Mouse (Mus musculus) kidney, adult 18-20 months (tissue): ENCODE data around the gene Mprip.

Experiments used
- DNase-seq: peaks from one replicate; pipeline ENCODE4 v3.0.0; 2021

The Mprip gene

DNA sequence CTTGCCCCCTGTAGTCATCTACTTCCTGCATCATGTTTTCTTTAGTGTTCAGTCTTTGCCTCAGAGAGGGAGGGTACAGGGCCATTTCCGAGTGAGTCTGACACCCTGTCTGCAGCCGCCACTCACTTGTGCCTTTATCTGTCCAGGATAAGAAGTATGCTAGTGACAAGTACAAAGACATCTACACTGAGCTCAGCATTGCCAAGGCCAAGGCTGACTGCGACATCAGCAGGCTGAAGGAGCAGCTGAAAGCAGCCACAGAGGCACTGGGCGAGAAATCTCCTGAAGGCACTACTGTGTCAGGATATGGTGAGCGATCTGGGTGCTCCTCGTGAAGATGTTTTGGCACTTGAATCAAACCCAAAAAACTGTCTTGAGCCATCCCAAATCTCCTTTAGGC lies 108.6 kb downstream of the Mprip start:
- no peak for DNase-seq

DNA sequence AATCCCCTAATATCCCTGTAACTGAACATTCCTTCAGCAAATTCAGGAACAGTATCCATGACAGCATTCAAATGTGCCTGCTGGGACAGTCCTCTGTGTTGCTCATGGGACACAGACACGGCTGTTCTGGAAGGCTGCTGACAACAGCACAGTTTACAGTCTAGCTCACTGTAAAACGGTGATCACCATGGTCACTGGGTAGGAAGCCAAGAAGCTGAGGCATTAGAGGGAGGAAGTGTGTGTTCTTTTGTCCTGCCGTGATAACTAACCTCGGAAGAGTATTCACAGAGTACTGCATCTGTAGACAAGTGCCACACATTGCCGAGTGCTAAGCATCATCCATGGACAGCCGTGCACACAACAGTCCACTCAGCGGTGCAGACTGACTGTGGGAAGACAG lies 109.6 kb downstream of the Mprip start:
- DNase-seq = no peak

DNA sequence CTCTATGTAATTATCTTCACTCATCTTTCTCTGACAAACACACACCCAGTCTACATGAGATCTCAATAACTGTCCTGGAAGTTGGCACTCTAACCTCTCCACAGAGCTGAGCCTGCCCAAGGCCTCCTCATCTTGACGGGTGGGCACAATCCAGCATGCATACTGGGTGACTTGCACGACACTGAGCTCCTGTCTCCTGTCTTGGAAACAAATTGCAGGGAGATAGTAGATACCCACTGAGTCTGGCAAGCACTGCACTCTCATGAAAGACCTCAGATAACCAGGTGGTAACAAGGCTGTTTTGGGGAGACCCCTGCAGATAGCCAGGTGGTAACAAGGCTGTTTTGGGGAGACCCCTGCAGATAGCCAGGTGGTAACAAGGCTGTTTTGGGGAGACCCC lies 111.2 kb downstream of the Mprip start:
- no peak for DNase-seq

DNA sequence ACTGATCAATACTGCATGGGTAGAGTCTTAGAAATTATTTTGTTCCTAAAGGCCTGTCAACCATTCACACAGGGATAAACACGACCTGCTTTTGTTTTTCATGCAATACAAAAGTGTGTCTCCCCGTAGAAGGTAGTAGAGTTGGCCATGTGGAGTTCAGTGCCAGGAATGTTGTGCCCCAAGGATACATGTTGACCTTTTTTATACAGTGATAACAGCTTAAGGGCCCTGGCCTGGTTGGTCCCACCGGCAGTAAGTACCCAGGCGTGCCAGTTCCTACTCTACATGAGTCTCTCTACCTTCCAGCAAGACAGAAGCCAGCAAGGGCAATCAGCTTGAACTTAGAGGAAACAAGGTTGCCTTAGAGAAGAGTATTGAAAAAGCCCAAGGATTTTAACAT lies 111.8 kb downstream of the Mprip start:
- no peak for DNase-seq

DNA sequence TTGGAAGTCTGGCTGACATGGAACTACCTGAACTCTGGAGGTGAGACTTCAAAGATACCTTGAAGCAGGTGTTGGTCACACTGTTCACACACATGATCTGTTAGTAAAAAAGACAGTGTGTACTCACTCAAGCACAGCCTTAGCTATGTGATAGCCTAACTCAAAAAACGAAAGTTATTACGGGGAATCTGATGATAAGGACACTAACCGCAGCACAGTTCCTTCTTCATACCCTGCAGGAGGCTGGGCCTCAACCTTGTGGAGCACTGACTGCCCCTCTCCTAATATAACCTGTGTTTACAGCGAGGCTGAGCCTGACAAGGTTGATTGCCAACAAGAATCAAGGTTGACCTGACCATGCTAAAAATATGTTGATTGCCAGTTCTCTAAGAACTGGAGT lies 113.4 kb downstream of the Mprip start:
- DNase-seq = no peak

DNA sequence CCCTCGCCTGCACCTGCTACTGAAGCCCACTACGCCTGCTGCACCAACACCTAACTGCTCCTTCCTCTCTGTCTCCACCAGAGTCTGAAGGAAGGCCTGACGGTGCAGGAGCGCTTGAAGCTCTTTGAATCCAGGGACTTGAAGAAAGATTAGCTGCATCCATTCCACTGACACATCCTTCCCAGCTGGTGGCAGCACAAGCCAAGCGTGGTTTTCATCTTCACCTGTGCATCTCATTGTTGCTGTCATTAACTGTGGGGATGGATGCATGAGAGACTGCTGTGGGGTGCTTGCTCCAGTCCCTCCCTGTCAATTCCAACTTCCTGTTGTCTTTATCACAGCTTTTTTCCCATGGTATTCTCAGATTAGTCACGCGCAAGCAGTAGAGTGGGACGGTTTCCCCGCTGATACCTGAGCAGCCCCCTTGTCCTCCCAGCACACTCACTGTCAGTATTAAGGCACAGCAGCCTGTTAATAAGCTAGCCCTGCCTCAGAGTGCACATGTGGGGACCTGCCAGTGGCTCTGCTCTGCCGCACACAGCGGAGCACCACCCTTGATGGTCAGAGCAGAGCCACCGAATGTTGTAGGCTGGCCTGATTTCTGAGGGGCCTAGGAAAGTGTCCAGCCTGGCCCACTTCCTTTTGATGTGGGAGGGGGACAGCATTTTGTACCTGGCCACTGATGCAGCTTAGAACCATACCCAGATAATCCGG lies 114.5 kb downstream of the Mprip start:
- DNase-seq = no peak

DNA sequence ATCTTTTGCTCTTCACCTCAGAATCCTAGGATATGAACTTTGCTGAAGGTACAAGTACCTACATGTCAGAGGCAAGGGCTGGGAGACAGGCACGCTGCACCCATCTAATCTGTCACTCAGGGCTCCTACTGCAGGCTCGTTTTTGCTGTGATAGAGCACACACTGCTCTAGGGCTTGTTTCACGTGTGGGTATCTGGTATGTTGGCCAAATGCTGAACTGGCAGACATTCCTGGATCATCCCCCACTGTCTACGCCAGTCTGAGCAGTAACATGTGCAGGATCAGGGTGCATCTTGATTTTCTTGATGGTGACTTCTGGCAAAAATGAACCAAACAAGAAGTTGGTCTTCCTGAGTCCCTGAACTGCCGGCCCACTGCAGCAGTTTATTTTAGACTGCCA lies 116.2 kb downstream of the Mprip start:
- no peak for DNase-seq

DNA sequence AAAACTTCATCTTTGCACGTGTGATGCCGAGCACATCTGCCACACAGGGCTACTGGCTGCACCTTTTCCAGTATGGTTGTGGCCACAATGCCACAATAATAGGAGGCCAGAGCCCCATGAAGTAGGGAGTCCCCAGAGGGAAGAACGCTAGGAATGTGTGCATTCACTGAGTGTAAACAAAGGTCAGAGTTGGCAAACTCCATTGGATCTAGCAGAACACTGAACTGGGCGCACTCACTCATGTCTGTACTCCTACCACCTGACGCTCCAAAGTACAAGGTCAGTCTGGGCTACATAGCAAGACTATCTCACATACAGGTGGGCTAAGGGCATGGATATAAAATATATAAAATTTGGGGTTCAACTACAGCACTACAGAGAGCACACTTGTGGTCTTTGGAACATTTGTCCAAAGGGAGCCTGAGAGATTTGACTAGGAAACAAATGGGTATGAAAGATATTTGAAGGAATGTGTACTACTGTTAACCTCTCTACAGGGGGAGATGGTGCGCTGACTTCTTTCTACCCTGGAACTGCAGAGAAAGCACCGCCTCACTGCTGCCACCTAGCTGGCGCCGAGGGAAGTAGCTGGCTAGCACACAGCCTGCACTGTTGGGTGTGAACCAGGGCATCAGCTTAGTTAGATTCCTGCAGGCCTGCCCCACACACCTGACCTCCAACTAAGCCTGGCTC lies 117.2 kb downstream of the Mprip start:
- peak; percentile 76 for DNase-seq

DNA sequence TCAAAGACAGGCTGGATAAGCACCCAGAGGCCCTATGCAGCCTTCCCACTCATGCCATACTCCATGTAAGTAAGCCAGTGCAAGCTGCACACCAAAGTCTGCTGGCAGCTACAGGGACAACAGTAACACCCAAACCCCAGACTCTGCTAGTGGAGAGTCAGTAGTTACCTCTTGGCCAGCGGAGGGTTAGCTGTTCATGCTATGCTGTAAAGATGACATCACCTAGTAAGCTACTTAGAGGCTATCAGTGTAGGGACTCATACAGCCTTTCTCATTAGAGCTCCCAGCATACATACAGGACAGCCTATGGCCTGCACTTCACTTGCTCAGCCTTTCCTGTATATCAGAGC lies 117.7 kb downstream of the Mprip start:
- no peak for DNase-seq

DNA sequence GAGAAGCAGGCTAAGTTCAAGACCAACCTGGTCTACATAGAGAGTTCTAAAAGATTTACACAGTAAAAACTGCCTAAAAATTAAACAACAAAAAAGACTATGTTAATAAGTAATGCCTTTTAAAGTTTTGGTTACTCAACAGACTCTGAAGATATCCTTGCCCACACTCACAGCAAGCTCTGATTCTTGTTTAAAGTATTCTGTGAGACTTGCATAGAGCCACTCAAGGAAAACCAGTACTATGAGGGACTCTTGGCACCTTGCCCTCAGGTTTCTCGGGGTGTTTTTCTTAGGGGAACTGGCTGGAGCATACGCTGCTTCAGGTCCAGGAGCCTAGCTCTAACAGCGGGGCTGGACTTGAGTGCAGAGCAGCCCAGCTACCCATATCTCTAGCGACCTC lies 118.3 kb downstream of the Mprip start:
- DNase-seq = no peak

DNA sequence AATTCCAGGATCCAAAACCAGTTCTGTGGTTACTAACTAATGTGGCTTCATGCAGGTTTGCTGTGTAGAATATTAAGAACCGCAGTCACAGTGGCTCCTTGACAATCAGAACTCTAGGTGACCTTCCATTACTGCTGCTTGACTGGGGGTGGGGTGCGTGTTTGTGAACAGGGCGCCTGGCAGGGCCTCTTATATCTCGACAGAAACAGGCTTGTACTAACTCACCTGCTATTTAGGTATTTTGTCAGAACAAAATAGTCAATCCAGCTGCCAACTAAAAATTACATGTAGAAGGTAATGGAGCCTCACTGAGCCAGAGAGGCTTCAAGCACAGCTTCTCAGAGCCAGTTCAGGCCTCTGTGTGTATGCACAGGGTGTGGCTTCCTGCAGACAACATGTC lies 119.1 kb downstream of the Mprip start:
- no peak for DNase-seq

DNA sequence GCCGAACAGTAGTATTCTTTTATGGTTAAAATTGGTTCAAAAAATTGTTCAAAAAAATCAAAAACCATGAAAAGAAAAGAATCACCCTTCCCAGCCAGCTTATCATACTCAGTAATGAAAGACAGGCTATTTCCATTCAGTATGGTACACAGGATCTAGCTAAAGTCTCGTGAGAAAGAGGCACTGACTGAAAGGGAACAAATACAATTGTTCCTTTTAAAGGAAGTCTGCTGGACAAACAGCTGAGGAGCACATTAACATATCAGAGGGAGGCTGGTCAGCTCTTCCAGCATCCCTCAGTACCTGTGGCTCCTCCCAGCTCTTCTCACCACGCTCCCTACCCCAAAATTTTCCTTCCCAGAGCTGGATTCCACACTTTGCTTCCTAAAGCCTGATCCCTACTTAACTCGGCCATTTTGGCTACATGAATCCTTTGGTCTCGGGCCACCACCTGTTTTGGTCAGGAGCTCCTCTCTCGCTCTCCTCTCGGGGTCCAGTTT lies 121.0 kb downstream of the Mprip start:
- no peak for DNase-seq

DNA sequence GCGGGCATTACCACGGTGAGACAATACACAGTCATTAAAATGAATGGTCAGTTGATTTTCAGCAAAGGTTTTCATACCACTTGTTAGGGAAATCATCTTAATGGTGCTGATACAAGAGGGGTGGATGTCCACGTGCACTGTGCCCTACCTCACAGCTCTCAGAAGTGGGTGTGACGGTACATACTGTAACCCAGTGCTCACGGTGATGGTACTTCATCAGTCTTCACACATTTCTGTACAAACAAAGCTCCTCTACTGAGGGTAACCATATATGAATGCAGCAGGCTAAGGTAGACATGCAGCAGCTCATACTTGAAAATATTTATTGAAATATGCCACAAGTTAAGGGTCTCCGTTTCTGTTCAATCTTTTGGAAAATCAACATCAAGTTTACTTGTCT lies 122.5 kb downstream of the Mprip start:
- no peak for DNase-seq

DNA sequence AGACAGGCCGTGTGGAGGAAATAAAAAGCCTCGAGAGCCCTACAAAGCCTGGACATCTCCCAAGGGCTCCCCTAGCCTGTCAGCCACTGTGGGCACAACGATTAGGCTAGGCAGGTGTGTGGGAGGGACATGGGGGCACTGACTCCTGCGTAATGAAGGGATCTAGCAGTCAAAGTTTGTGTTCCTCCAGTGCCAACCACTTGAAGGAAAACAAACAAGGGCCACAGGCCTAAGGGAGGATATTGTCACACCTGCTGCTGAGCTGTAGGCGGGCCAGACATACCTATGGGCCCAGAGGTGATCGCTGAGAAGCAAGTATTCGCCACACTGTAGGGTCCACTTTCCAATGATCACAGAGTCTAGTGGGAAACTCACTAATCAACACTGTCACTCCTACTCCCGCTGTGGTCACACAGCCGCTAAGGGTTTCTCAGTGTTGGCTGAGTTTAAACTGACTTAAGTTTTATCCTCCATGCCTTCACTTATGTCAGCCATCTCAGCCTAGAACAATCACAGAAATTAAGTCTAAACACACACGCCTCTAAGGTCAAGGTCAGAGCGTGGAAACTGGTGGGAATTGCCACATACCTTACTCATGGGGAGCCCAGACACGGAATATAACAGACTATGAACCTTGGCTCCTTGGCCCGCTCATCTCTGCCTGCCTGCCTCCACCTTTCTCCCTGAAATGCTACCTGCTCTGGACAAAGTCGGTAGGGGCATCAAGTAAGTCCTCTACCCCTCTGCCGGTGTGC lies 125.5 kb downstream of the Mprip start:
- no peak for DNase-seq

DNA sequence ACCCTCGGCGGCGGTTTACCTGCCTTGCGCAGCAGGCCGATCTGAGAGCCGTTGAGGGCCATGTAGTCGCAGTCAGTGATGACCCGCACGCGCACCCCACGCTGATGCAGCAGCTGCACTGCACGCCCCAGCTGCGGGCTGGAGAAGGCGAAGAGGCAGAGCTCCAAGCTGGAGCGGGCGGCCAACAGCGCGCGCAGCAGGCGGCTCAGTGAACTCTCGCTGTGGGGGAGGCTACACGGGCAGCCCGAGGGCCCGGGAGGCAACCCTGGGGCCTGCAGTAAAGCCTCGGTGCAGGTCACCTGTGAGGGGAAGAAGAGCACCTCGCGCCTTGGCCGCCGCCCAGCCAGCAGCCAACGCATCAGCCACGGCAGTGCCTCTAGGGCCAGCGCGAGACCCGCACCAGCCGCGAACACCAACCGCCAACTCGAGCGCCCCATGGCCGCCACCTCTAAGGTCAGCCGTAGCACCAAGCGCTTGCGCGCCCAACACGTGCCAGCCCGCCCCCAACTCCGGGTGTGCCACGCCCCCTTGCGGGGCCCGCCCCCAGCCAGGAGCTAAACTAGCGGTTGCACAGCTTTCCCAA lies 126.2 kb downstream of the Mprip start, which contains the start of gene Pld6:
Pld6 (minus strand) TSS at position 447 of the 583 bp plus-strand sequence.
- DNase-seq = peak; percentile 61

DNA sequence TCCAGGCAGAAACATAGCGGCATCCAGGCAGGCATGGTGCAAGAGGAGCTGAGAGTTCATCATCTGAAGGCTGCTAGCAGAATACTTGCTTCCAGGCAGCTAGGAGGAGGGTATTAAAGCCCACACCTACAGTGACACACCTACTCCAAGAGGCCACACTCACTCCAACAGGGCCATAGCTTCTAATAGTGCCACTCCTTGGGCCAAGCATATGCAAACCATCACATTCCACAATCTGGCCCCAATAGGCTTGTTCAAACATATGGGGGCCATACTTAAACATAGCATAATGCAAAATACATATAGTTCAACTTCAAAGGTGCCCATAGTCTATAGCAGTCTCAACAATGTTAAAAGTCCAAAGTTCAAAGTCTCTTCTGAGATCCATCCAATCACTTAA lies 128.2 kb downstream of the Mprip start:
- DNase-seq = no peak

DNA sequence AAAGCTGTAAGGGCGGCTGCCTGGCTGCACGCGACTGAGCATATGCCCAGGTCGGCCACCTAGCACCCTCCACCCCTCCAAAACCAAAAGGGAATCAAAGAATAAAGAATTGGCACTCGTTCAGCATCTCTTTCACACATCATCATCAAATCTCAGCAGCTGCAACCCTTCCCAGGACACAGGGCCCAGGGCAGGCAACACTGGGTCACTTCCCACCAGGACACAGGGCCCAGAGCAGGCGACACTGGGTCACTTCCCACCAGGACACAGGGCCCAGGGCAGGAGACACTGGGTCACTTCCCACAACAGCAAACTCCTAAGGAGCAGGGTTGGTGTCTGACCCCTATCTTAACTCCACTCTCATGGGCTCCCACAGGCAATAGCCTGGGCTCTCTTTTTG lies 132.3 kb downstream of the Mprip start:
- DNase-seq = no peak

DNA sequence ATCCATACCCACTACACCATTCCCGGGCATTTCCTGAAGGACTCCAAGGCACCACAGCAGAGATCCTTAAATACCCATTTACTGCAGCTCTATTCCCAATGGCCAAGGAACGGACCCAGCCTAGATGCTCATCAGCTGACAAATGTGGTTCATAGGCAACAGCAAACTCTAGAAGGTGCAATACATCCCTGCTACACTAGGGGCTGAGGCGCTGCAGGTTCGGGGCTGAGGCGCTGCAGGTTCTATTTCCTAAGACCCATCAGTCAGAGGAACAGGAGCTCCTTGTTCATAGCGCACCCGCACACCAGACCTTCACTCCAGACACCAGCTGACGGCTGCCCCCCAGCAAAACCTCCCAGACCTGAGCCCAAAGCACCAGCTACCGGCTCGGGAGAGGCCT lies 139.3 kb downstream of the Mprip start:
- no peak for DNase-seq

DNA sequence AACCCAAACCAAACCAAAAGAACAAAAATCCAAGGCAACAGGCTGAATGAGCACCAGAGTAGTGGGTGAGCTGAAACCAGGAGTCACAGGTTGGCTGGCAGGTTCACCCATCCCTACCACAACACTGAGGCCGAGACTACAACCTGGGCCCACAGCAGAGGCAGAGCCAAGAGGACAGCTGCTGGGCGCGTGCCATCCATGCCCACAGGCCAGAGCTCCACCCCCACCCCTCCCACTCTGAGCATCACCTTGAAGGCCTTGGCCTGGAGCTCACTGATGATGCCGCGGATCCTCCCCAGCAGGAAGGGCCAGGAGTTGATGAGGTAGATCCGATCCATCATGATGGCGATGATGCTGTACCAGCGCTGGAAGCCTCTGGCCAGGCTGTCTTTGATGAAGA lies 140.8 kb downstream of the Mprip start:
- no peak for DNase-seq

DNA sequence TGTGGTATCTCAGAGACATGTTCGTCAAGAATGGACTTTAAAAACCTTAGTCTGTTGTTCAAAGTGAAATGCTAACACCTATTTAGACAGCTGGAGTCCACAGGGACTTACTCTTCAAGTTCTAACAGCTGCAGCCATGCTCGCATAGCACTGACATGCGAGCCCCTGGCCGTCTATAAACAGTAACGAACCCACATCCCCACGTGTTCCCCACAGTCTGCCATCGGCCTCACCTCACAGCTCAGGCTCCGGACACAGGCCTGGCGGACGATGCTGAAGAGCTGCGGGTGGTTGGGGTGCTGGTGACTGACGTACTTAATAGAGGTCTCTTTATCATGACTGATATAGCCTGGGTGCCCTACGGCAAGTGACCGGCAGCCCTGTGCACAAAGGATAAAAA lies 142.4 kb downstream of the Mprip start:
- no peak for DNase-seq

DNA sequence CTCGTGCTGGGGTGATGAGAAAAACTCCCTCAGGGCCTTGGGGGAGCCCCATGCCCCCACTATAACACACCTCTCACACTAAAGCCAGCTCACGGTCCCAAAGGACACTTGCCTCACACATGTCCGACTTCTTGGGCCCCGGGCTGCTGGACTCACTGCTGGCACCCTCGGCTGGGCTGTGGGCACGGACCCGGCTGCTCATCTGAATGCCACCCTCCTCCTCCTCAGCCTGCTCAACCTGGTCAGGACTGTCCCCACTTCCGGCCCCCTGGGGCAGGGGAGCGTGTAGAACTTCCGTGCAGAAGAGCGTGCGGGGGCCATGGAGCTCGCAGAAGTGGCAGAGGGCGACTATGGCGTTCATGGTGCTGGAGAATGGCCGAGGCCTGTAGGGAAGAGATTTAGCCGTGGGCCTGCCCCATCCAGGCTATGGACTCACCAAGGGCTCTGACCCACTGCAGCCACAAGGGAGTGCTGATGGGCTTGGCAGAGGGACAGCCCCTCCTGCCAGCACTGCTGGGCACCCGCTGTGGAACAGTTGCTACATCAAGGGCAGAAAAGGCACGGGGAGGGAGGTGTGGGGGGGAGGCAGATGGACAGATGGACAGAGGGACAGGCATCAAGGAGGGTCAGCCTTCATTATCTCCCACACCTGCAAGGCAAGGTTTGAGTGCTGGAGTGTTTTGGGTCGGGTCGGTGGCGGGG lies 143.5 kb downstream of the Mprip start:
- DNase-seq = no peak

DNA sequence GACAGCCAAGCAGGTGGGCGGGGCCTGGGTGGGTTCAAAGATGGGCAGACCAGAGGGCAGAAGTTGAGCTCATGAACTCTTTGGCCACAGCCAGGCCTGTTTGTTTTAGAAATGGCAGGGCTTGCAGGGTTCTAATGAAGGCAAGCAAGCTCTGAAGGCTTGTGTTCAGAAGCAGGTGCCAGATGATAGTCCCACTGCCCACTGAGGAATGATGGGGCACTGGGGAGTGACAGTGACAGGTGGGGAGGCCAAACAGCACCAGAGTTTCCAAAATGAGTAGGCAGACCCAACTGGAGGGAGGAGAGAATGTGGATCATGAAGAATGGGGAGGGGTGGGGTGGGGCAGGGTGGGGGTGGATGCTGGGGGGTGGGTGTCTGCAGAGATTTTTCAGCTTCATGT lies 144.2 kb downstream of the Mprip start:
- no peak for DNase-seq

DNA sequence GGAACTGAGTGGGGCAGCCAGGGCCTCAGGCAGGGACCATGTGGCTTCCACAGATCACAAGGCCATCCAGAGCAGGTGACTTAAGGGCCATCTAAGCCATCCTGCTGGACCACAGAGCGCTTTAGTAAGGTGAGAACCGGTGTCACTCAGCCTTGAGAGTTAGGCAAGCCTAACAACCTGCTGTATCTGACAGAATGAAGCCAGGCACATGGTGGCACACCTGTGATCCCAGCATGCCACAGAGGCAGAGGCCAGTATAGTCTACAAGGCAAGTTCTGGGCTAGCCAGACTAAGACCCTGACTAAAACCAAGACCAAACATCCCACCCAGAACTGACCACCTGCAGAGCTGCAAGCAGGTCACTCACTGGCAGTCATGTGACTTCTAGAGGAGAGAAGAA lies 144.6 kb downstream of the Mprip start:
- DNase-seq = no peak
